Mouse (Mus musculus) left cerebral cortex, postnatal 25 days (tissue): ENCODE measurements around the gene BC048679. TPM values are rescaled to one million over a fixed set of nuclear protein-coding genes. Genes with fewer than 3 reads are reported as not detected.
"Not testable (repeated sequence)": the region's sequence is repeated elsewhere in the genome, so short reads cannot be mapped to it uniquely, and the experiment has no call there.

Experiments used
- DNase-seq, 2 experiments: peaks; one replicate each; pipeline ENCODE4 v3.0.0; 2022; ENCODE audit warnings: low spot score in 2 of 2, mixed read lengths in 1 of 2
- intact Hi-C: fragments of 180-260 bp; cut with DNase I; formaldehyde crosslinking; loops from one replicate; pipeline ENCODE4 v1.15.1; 2025
- total RNA-seq, 2 experiments: library from RNA; stranded (reverse); gene quantifications; 2 replicates each; pipeline ENCODE4 v1.2.3; 2021

Gene BC048679
- total RNA-seq, 2 experiments from 2014 or later: not detected

DNA sequence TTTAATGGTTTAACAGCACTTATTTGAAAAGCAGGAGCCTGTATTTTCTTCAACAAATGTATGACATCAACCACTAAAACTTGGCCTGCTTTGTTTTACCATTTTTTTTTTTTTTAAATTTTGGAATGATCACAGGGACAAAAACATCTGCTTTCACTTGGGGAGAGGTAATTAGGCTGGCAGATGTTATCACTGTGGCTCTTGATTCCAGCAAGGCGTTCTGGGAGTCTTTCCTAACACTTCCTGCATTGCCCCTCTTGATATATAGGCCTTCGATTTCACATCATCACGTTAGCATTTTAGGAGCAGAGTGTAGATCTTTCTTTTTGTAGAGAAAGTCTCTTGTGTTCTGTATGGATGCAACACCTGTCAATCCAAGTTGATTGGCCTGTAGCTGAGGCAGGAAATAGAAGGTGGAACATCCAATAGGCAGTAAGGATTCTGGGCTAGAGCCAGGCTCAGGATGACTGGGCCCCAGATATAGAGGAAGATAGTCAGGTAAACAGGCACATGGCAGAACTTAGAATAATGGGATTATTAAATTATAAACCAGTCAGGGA, 18.5 kb downstream of the BC048679 start:
- DNase-seq: no peak
- intact Hi-C loops: no loop called here

DNA sequence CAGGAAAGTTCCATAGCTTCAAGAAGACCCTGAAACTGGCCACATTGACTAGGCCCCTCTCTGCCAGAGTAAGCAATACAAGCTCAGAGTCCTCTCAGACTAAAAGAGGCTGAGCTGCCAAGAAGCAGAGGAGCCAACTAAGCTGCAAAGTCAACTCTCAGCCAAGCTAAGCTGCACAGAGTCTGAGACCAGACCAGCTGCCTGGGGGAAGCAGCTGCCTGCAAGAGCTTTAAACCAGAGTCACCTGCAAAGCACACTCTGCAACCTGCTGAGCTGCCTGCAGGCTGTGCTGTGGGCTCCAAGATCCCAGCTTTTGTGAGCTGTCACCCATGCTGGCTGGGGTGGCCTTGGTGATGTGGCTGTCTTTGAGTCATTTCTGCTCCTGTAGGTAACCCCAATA, 19.8 kb downstream of the BC048679 start:
- intact Hi-C loops, DNase-seq: not testable (repeated sequence)

DNA sequence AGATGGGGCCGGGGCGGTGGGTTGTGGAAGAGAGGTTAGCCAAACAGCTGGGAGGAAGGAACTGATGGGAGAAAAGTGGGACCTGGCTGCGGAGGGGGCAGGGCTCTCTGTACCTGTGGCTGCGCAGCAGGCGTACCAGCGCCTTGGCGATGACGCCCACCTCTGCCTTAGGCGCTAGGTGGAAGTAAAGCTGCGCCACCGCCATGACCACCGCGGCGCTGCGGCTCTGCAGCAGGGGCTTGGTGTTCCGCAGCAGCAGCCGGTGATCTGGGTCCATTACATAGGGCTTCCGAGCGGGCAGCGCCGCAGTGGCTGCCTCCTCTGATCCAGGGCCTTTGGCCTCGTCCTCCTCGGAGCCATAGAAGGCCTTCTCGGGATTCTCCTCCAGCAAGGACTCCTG, 21.2 kb downstream of the BC048679 start:
- intact Hi-C loops: no loop called here
- DNase-seq: no peak

DNA sequence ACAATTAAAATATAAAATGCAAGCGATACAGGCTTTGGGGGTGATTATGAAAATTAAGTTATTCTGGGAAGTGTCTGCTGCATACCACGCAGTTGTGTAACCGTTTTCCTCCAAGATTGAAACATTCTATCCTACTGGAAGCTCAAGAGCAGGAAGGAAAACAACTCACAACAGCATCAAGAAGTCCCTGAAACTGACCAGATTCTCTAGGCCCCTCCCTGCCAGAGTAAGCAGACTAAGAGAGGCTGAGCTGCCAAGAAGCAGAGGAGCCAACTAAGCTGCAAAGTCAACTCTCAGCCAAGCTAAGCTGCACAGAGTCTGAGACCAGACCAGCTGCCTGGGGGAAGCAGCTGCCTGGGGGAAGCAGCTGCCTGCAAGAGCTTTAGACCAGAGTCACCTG, 22.9 kb downstream of the BC048679 start:
- DNase-seq: peak; percentile 18 to 85
- intact Hi-C loops: no loop called here

DNA sequence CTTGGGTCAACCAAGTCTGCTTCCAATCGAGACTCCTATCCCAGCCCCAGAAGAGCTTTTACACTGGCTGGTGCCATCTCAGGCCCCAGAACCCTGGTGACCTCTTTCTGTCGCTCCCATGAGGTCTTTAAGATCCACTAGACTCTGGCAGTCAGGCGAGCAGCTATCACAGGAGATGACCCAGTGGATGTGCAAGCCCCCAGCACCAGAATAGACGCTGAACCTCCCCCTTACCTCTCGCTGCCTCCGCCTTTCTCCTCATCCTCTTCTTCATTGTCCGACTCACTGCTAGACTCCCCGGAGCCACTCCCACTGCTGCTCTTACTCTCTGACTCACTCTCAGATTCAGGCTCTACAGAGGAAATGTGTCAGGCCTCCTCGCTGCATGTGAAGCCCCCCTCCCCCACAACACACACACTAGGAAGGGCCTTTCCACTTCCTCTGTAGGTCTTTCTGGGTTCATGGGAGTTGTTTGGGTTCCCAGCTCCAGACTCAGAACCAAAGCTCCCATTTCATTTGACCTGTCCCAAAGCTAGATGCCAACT, 33.1 kb downstream of the BC048679 start:
- intact Hi-C loops: no loop called here

DNA sequence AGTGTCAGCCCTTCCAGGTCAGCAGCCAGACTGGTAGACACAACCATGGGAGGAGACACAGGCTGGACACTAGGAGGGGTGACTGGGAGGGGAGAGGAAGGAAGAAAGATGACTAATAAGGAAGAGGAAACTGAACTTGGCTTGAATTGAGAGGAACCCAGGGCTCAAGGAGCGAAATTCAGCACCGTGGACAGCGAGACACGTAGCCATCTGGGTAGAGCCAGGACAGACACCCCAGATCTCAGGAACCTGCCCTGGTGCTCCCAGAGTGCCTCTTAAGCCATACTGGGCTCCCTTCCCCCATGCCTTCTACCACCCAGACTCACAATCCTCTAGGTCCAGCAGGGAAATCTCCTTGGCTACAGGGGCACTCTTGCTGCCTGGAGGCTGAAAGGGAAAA, 34.0 kb downstream of the BC048679 start:
- DNase-seq: no peak
- intact Hi-C loops: no loop called here

More for the DNA sequence above, 33.1 kb downstream of the BC048679 start:
- peak in 1 of 2 experiments; percentile 57 for DNase-seq

DNA sequence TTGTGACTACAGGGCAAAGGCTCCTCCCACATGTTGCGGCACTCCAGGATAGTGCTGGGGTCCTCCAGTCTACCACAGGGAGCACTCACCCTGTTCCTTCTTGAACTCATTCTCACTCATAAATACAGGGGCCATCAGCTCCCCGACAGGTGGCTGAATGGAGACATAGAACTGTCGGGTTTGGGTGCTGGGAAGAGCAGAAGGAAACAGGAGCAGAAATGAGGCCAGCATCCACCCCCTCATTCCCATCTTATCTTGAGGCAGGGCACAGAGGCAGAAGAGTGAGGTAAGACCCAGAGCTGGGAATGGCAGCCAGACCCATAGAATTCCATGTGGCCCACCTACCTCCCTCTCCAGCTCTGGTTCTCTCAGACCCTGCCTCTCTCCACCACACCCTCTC, 35.3 kb downstream of the BC048679 start:
- DNase-seq: peak in 1 of 2 experiments; percentile 41
- intact Hi-C loops: no loop called here

DNA sequence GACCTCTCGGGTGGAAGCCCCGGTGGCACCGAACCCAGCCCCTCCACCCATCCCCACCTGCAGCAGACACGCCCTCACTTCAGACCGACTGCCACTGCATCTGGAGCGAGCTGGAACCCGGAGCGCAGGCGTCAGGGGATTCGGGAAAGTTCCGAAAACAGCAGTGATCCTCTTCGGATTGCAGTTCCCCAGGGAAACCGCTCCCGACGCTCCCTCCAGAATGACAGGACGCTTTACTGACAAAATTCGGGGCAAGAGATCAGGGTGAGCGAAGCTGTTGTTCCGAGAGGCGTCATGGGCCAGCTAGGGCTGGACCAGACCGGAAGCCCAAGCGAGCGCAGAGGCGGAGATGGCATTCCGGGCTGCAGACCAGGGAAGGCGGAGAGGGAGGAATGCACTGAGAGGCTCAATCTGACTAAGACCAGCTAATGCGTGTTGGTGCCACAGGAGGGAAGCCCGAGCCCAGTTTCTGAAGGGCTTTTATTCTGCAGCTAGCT, 42.9 kb downstream of the BC048679 start, which contains the start of gene Cpeb1:
Gene Cpeb1 (minus strand): TSS at position 311 of the 497 bp plus-strand sequence.
- intact Hi-C loops: loop anchor here (2.0 to 10.0 kb wide), 5 partner anchors 38 to 320 kb away; partner anchors contain the start of genes Ap3b2 and Whamm
- peak; percentile 71 to 86 for DNase-seq

DNA sequence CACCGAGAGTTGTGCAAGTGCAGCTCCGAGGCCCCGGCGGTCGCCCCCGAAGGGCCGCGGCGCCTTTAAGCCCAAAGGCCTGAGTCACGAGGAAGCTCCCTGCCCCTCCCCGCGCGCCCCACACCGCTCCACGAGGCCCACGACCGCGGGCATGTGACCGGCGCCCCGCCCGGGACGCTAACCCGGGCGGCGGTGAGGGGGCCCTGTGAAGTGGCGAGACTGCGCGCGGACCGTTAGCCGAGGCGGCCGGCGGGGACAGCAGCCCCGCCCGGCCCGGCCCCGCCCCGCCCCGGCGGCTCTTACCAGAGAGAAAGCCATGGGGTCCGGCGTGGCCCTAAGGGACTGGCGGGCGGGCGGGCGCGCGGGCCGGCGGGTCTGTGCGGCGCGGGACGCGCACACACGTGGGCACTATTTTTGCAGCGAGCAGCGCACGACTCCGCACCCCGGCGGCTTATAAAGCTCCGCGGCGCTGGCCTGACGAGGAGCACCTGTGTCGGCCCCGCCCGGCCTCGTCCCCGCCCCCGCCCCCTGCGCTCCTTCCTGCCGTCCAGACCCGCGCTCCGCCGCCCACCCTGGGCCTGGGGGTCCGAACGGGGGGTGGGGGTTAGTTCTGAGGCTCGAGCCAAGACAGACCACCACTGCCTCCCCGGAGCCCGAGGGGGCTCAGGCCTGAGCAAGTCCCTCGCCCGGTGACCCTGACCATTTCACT, 43.6 kb downstream of the BC048679 start:
- peak; percentile 62 to 68 for DNase-seq
- intact Hi-C loops: loop anchor here (2.0 to 10.0 kb wide), 6 partner anchors 38 to 320 kb away; partner anchors contain the start of genes Ap3b2, Rps17 and Whamm

DNA sequence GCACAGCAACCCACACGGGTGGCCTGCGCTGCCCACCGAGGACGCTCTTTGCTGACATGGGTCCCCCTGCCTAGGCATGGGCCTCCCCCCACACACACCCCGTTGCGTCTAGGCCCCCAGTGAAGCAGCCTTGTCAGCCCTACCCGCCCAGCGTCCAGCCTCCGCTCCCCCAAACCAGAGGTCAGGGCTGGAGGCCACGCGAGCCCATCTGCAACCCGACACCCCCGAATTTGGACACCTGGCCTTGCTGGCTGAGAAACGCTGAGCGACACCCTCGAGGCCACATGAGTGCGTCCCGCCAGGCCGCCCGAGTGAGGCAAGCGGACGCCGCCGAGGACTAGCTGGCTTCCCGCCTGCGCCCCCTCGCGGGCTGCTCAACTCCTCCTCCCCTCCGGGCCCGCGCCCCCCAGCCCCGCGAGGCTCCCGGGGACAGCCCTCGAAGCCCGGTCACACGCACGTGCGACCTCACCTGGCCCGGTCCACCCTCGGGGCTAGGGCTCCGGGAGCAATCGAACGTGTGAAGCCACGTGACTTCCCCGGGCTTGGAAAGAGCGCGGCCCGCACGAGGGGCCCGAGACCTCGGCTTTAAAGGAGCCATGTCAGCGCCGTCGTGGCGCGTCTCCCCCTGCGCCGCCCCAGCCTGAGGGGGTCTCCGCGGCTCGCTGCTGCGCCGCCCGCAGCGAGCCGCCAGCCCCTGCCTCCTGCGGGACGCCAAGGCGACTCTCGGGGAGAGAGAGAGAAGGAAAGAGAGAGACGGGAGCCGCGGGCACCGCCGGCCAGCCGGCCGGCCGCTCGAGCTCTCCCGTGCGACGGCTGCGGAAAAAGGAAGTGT, 44.4 kb downstream of the BC048679 start:
- intact Hi-C loops: loop anchor here (2.0 to 10.0 kb wide), 6 partner anchors 39 to 321 kb away; partner anchors contain the start of genes Ap3b2, Rps17 and Whamm
- peak; percentile 31 to 56 for DNase-seq

DNA sequence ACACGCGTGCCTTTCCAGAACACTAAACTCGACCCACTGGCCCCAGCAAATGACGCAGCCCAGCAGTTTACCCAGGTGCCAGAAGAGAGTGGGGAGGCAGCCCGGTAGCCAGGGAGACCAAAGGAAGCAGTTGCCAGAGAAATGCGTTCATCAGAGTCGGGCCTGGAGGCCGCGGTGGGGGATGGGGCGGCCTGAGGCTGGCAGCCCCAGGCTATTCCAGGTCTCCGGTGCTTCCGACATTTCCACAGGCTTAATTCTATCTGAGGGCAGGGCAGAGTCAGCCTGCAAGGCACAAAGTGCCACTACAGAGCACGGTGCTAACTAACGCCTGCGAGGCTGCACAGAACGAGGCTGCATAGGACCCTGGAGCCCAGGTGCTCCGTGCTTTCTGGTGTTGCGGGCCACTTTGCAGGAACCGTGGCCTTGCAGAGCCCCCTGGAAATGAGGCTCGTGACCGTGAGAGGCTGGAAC, 45.1 kb downstream of the BC048679 start:
- intact Hi-C loops: loop anchor here (5.0 to 10.0 kb wide), 2 partner anchors 106 to 322 kb away; partner anchors contain the start of gene Rps17

More for the DNA sequence above, 45.1 kb downstream of the BC048679 start:
- DNase-seq: peak; percentile 49 to 53

Other genes starting within 250 kb of the BC048679 start
- gene Rps17, start 153.0 kb downstream of the BC048679 start, total RNA-seq: 100 to 1,000 TPM; 474 to 482 TPM
- 10 to 100 TPM; 64.6 to 69.3 TPM for gene Cpeb1, start 42.8 kb downstream of the BC048679 start, total RNA-seq
- 100 to 1,000 TPM; 141 to 150 TPM for gene Ap3b2, start 4.4 kb downstream of the BC048679 start, total RNA-seq
- gene Fsd2, start 68.7 kb upstream of the BC048679 start, total RNA-seq: under 1 TPM in 1 of 2 experiments, not detected in 1; 0.16 TPM
- 10 to 100 TPM; 13.7 to 15.8 TPM for gene Whamm, start 73.0 kb upstream of the BC048679 start, total RNA-seq
- gene Homer2, start 209.2 kb upstream of the BC048679 start, total RNA-seq: 10 to 100 TPM; 67.2 to 77.5 TPM